Mouse (Mus musculus) lung, postnatal 25 days (tissue): ENCODE measurements around the gene Tm4sf4.

ENCODE experiments used
- DNase-seq: peaks from one replicate; pipeline ENCODE4 v3.0.0; 2022; ENCODE audit warnings: low spot score

The Tm4sf4 gene

GRCm38 (mm10) chr3:57474421-57474820 is 49.3 kb downstream of the Tm4sf4 start:
- no peak for DNase-seq

GRCm38 (mm10) chr3:57480640-57481039 is 55.5 kb downstream of the Tm4sf4 start:
- DNase-seq, result no peak

GRCm38 (mm10) chr3:57481981-57482380 is 56.9 kb downstream of the Tm4sf4 start:
- DNase-seq, result no peak

GRCm38 (mm10) chr3:57486068-57486467 is 61.0 kb downstream of the Tm4sf4 start:
- DNase-seq, result no peak

GRCm38 (mm10) chr3:57487455-57488153 is 62.5 kb downstream of the Tm4sf4 start:
- DNase-seq, result no peak
